Mouse (Mus musculus): ENCODE results near the gene Ncs1. TPM values are rescaled to one million over a fixed set of nuclear protein-coding genes. Genes with fewer than 3 reads are reported as not detected.

Gene Ncs1
- polyA plus RNA-seq, 1 experiment from 2014 or later = 66.5 TPM

DNA sequence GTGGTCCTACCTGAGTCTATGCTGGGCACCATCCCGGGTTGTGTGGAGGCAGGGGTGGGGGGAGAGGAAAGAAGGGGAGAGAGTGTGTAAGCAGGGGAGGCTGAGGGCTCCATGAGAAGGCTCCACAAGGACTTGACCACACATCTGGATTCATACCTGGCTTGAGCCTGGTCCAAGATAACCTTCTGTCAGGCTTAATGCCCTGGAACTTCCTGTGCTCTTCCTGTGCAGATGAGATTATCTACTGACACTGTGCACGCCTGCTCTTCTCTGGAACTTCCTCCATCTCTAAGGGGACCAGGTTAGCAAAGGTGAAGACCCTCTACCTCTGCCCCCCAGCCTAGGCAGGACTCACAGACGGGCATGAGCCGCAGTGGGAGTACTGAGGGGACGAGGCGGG is 3.2 kb downstream of the Ncs1 start:
- Histone ChIP-seq H3K36me3 (replicated peaks) (peaks cover 46% of the 10 kb centered on the region), H3K4me1 (peaks cover 62% of the 10 kb centered on the region), H3K4me3 (no peak overlapping the region), H3K9me3 (no peaks in the 10 kb centered on the region), H3K27me3 (replicated peaks; ENCODE audit: low read depth, poor library complexity, severe bottlenecking) (peaks cover 15% of the 10 kb centered on the region), H3K27ac (replicated peaks) (no peak overlapping the region)
- no peak for DNase-seq (ENCODE audit: low spot score)
- 91% methylated on average over 6 of the region's 6 CpGs for WGBS

- no peak overlapping the region for H3K4me3 ChIP-seq
- DNase-seq (ENCODE audit: low spot score) = no peak
- H3K27me3 ChIP-seq (replicated peaks; ENCODE audit: low read depth, poor library complexity, severe bottlenecking) = no peaks in the 10 kb centered on the region
- H3K36me3 ChIP-seq (replicated peaks) = peaks cover 46% of the 10 kb centered on the region
- WGBS = 95% methylated on average over 4 of the region's 4 CpGs
- peaks cover 68% of the 10 kb centered on the region for H3K4me1 ChIP-seq
- H3K9me3 ChIP-seq = no peaks in the 10 kb centered on the region
- H3K27ac ChIP-seq (replicated peaks) = no peak overlapping the region
Measured at GRCm38 (mm10) chr2:31252167-31252566, 6.5 kb downstream of the Ncs1 start.

DNA sequence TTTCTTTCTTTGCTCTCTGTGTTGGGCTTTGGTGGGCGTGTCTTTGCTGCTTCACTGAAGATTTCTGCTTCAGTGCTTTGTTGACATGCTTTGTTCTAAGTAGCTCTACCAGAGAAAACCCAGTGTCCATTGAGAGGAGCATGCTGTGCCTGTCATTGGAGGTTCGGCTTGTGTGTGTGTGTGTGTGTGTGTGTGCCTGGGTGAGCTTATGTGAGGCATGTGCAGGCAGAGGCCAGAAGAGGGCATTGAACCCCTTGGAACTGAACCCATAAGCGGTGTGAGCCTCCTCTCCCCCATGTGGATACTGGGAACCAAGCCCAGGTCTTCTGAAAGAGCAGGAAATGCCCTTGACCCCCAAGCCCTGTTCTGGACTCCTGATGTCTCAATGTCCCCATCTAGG is 7.8 kb downstream of the Ncs1 start:
- H3K27ac ChIP-seq (replicated peaks) = no peak overlapping the region
- DNase-seq (ENCODE audit: low spot score) = no peak
- peaks cover 68% of the 10 kb centered on the region for H3K4me1 ChIP-seq
- H3K9me3 ChIP-seq = no peaks in the 10 kb centered on the region
- H3K27me3 ChIP-seq (replicated peaks; ENCODE audit: low read depth, poor library complexity, severe bottlenecking) = no peaks in the 10 kb centered on the region
- H3K4me3 ChIP-seq = no peak overlapping the region
- peaks cover 37% of the 10 kb centered on the region for H3K36me3 ChIP-seq (replicated peaks)
- WGBS = 79% methylated on average over 3 of the region's 3 CpGs

GRCm38 (mm10) chr2:31254806-31255205 is 9.2 kb downstream of the Ncs1 start:
- Histone ChIP-seq H3K9me3 (no peaks in the 10 kb centered on the region), H3K4me1 (peaks cover 71% of the 10 kb centered on the region), H3K27ac (replicated peaks) (no peak overlapping the region; the same call in 1 of the 2 replicates), H3K4me3 (no peak overlapping the region), H3K27me3 (replicated peaks; ENCODE audit: low read depth, poor library complexity, severe bottlenecking) (no peaks in the 10 kb centered on the region), H3K36me3 (replicated peaks) (peaks cover 23% of the 10 kb centered on the region)
- DNase-seq (ENCODE audit: low spot score) = no peak
- 86% methylated on average over 3 of the region's 3 CpGs for WGBS

GRCm38 (mm10) chr2:31255952-31256938 is 10.6 kb downstream of the Ncs1 start:
- WGBS = 19% methylated on average over 21 of the region's 21 CpGs
- peak; percentile 68 for DNase-seq (ENCODE audit: low spot score)
- Histone ChIP-seq H3K27ac (replicated peaks) (peak overlapping the region; percentile 8), H3K27me3 (replicated peaks; ENCODE audit: low read depth, poor library complexity, severe bottlenecking) (no peaks in the 10 kb centered on the region), H3K4me3 (peak overlapping the region; percentile 17), H3K9me3 (no peaks in the 10 kb centered on the region), H3K4me1 (peaks cover 65% of the 10 kb centered on the region), H3K36me3 (replicated peaks) (peaks cover 15% of the 10 kb centered on the region)

- WGBS = 66% methylated on average over 6 of the region's 6 CpGs
- no peaks in the 10 kb centered on the region for H3K9me3 ChIP-seq
- H3K27ac ChIP-seq (replicated peaks) = no peak overlapping the region
- H3K4me3 ChIP-seq = no peak overlapping the region
- H3K27me3 ChIP-seq (replicated peaks; ENCODE audit: low read depth, poor library complexity, severe bottlenecking) = no peaks in the 10 kb centered on the region
- peaks cover 65% of the 10 kb centered on the region for H3K4me1 ChIP-seq
- DNase-seq (ENCODE audit: low spot score) = no peak
- H3K36me3 ChIP-seq (replicated peaks) = peaks cover 14% of the 10 kb centered on the region
Measured at GRCm38 (mm10) chr2:31257096-31257495, 11.5 kb downstream of the Ncs1 start.

- Histone ChIP-seq H3K36me3 (replicated peaks) (peaks cover 19% of the 10 kb centered on the region), H3K27ac (replicated peaks) (peak overlapping the region; percentile 31), H3K9me3 (no peaks in the 10 kb centered on the region), H3K4me1 (peaks cover 76% of the 10 kb centered on the region), H3K4me3 (peak overlapping the region; percentile 62), H3K27me3 (replicated peaks; ENCODE audit: low read depth, poor library complexity, severe bottlenecking) (no peaks in the 10 kb centered on the region)
- 14% methylated on average over 22 of the region's 22 CpGs for WGBS
- peak; percentile 64 for DNase-seq (ENCODE audit: low spot score)
Measured at GRCm38 (mm10) chr2:31258609-31259366, 13.2 kb downstream of the Ncs1 start.

DNA sequence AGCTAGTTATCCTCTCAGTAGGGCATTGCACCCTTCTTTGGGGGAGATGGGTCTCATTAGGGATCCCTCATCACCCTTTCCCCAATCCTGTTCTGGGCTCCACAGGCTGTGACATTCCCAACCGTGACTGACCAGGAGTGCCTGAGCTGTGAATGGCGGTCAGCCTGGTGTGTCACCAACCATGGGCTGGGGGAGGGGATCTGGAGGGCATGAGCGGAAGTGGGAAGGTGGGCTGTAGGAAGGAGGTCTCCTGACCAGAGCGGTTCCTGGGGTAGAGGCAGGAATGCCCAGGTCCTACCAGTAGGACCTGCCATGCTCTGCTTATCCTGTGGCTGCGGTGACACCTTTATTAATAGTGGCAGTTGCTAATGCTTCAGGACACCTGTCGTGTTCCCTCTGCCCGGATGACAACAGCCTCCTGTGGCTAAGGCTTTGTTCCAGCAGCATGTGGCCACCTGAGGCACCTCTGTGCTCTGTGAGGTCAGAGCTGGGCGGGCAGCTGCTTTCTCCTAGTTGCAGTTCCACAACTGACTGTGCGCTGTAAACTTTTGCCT is 13.8 kb downstream of the Ncs1 start:
- Histone ChIP-seq H3K4me3 (peak overlapping the region; percentile 62), H3K27ac (replicated peaks) (peak overlapping the region; percentile 31), H3K36me3 (replicated peaks) (peaks cover 19% of the 10 kb centered on the region), H3K9me3 (no peaks in the 10 kb centered on the region), H3K4me1 (peaks cover 76% of the 10 kb centered on the region), H3K27me3 (replicated peaks; ENCODE audit: low read depth, poor library complexity, severe bottlenecking) (no peaks in the 10 kb centered on the region)
- 22% methylated on average over 9 of the region's 9 CpGs for WGBS
- no peak for DNase-seq (ENCODE audit: low spot score)

DNA sequence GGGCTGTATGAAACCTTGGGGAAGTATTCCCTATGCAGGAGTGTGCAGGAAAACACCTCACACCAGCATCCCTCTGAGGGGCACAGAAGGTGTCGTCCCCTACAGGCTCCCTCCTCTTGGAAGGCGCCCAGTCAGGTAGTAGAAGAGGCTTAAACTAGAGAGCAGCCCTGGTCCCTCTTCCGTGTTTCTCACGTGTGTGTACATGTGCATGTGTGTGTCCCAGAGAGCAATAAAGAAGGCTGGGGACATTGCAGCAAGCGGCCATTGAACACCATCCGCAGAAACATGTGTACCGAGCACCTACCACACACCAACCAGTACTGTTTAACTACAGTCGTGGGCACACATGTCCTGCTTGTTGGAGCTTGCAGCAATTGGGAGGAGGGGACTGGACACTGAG is 14.9 kb downstream of the Ncs1 start:
- Histone ChIP-seq H3K4me1 (peaks cover 76% of the 10 kb centered on the region), H3K27me3 (replicated peaks; ENCODE audit: low read depth, poor library complexity, severe bottlenecking) (no peaks in the 10 kb centered on the region), H3K36me3 (replicated peaks) (peaks cover 19% of the 10 kb centered on the region), H3K9me3 (no peaks in the 10 kb centered on the region), H3K4me3 (no peak overlapping the region), H3K27ac (replicated peaks) (no peak overlapping the region)
- WGBS = 85% methylated on average over 8 of the region's 8 CpGs
- DNase-seq (ENCODE audit: low spot score) = no peak

DNA sequence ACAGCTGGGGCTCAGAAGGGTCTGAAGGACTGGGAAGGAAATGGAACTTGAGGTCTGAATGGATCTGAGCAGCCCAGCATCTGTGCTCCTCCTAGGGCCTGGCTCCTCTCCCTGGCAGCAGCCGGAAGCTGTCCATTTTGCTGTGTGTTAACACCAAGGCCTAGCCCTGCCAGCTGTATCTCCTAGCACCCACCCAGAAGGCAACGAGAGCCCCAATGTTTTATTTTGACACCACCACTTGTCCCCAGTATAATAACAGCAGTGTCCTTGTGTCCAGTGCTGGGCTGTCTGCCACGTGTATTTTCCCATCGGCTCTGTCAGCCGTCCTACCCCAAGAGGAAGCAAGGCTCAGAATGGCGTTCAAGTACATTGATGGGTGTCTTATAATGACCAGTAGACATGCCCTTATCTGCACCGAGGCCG is 17.4 kb downstream of the Ncs1 start:
- 0 out of 2 replicates have a peak overlapping the region, but pooled peaks have one; percentile 36 for H3K27ac ChIP-seq (replicated peaks)
- peaks cover 74% of the 10 kb centered on the region for H3K4me1 ChIP-seq
- no peak overlapping the region for H3K4me3 ChIP-seq
- no peak for DNase-seq (ENCODE audit: low spot score)
- peaks cover 37% of the 10 kb centered on the region for H3K36me3 ChIP-seq (replicated peaks)
- no peaks in the 10 kb centered on the region for H3K27me3 ChIP-seq (replicated peaks; ENCODE audit: low read depth, poor library complexity, severe bottlenecking)
- WGBS = 82% methylated on average over 8 of the region's 8 CpGs
- no peaks in the 10 kb centered on the region for H3K9me3 ChIP-seq

DNA sequence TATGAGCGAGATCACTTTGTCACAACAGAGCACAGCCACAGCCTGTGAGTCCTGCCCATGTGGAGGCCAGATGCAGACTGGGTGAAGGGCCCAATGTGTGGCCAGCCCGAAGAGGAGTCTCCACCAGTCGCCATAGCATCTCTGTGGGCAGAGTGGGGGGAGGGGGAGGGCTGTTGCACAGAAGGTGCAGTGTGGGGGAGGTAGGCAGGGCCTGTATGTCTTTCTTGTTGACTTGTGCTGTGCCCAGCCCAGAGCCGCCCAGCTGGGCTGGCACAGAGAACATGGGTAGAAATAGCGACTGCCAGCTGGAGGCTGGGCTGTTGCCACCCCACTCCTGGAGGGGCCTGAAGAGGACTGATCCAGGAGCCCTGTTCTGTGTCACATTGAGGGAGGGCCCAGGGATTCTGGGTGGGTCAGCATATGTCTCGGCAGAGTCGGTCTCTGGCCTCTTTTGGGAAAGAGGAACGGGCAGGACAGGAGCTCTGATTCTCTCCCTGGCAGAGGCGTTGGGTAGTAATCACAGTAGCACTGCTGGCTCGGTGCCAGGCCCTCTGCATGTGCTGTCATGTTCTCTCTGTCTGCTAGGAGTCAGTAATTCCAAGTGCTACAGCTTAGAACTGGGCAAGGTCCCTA is 18.2 kb downstream of the Ncs1 start:
- 62% methylated on average over 10 of the region's 10 CpGs for WGBS
- peak overlapping the region; percentile 36 for H3K27ac ChIP-seq (replicated peaks)
- DNase-seq (ENCODE audit: low spot score) = peak; percentile 41
- H3K27me3 ChIP-seq (replicated peaks; ENCODE audit: low read depth, poor library complexity, severe bottlenecking) = no peaks in the 10 kb centered on the region
- no peak overlapping the region for H3K4me3 ChIP-seq
- H3K9me3 ChIP-seq = no peaks in the 10 kb centered on the region
- peaks cover 74% of the 10 kb centered on the region for H3K4me1 ChIP-seq
- peaks cover 37% of the 10 kb centered on the region for H3K36me3 ChIP-seq (replicated peaks)

DNA sequence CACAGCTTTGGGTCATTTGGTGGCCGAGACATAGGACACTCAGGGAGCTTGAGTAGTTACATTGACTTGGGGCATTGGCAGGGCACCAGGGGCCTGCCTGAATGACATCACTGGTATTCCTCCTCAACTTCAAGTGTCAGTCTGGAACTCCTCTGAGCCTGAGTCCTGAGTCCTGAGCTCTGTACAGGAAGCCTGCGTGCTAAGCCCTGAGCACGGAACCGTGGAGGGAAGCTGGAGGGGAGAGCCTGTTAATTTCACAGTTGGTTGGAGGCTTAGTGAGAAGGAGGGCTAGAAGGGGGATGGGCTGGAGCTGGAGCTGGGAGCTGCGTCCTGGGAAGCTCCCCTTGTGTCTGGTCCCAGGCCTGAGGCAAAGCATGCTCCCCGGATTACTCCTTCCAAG is 21.8 kb downstream of the Ncs1 start:
- DNase-seq (ENCODE audit: low spot score) = no peak
- Histone ChIP-seq H3K36me3 (replicated peaks) (peaks cover 50% of the 10 kb centered on the region), H3K27me3 (replicated peaks; ENCODE audit: low read depth, poor library complexity, severe bottlenecking) (no peaks in the 10 kb centered on the region), H3K9me3 (no peaks in the 10 kb centered on the region), H3K4me3 (no peak overlapping the region), H3K27ac (replicated peaks) (peak overlapping the region; percentile 25), H3K4me1 (peaks cover 67% of the 10 kb centered on the region)
- 33% methylated on average over 6 of the region's 6 CpGs for WGBS

All from embryonic facial prominence, embryonic 10.5 days (tissue).